Mouse (Mus musculus) regulatory T cell (primary cell): ENCODE measurements around the gene Slc9a9.
"Not testable (repeated sequence)": the region's sequence is repeated elsewhere in the genome, so short reads cannot be mapped to it uniquely, and the experiment has no call there.

Experiments used
- in situ Hi-C: fragments of 300-600 bp; cut with MboI, MseI; formaldehyde crosslinking; loops from one replicate; pipeline ENCODE4 v1.15.1; 2025; ENCODE audit warnings: high pct_unique_total_duplicates

The Slc9a9 gene

GRCm38 (mm10) chr9:94669791-94670577 lies at the start of gene Slc9a9:
TSS of gene Slc9a9 (plus strand) at chr9:94669909.
- in situ Hi-C loops, result loop anchor here (10.0 kb wide), 1 partner anchor 135 kb away; the partner anchor contains the start of gene 1190002N15Rik

- in situ Hi-C loops, result no loop called here
Measured at GRCm38 (mm10) chr9:94620342-94620741, 49.4 kb upstream of the Slc9a9 start.

- in situ Hi-C loops, result no loop called here
Measured at GRCm38 (mm10) chr9:94620846-94621245, 48.9 kb upstream of the Slc9a9 start.

GRCm38 (mm10) chr9:94621902-94622301 lies 47.8 kb upstream of the Slc9a9 start:
- in situ Hi-C loops, result no loop called here

GRCm38 (mm10) chr9:94626737-94627136 lies 43.0 kb upstream of the Slc9a9 start:
- in situ Hi-C loops, result no loop called here

GRCm38 (mm10) chr9:94628948-94629347 lies 40.8 kb upstream of the Slc9a9 start:
- in situ Hi-C loops, result no loop called here

- in situ Hi-C loops, result not testable (repeated sequence)
Measured at GRCm38 (mm10) chr9:94634275-94634674, 35.4 kb upstream of the Slc9a9 start.

- in situ Hi-C loops, result no loop called here
Measured at GRCm38 (mm10) chr9:94645631-94646030, 24.1 kb upstream of the Slc9a9 start.

GRCm38 (mm10) chr9:94647425-94647824 lies 22.3 kb upstream of the Slc9a9 start:
- in situ Hi-C loops, result no loop called here

GRCm38 (mm10) chr9:94649991-94650390 lies 19.7 kb upstream of the Slc9a9 start:
- in situ Hi-C loops, result no loop called here

GRCm38 (mm10) chr9:94653198-94653597 lies 16.5 kb upstream of the Slc9a9 start:
- in situ Hi-C loops, result no loop called here

- in situ Hi-C loops, result no loop called here
Measured at GRCm38 (mm10) chr9:94653827-94654226, 15.9 kb upstream of the Slc9a9 start.

- in situ Hi-C loops, result no loop called here
Measured at GRCm38 (mm10) chr9:94656265-94656664, 13.4 kb upstream of the Slc9a9 start.

- in situ Hi-C loops, result no loop called here
Measured at GRCm38 (mm10) chr9:94659401-94660152, 10.1 kb upstream of the Slc9a9 start.

GRCm38 (mm10) chr9:94661768-94662167 lies 7.9 kb upstream of the Slc9a9 start:
- in situ Hi-C loops, result no loop called here

- in situ Hi-C loops, result no loop called here
Measured at GRCm38 (mm10) chr9:94665248-94665647, 4.5 kb upstream of the Slc9a9 start.

- in situ Hi-C loops, result no loop called here
Measured at GRCm38 (mm10) chr9:94668589-94668988, 1.1 kb upstream of the Slc9a9 start.

- in situ Hi-C loops, result loop anchor here (10.0 kb wide), 1 partner anchor 136 kb away; the partner anchor contains the start of gene 1190002N15Rik
Measured at GRCm38 (mm10) chr9:94670704-94671103, 995 bp downstream of the Slc9a9 start.

GRCm38 (mm10) chr9:94674704-94675103 lies 5.0 kb downstream of the Slc9a9 start:
- in situ Hi-C loops, result loop anchor here (10.0 kb wide), 1 partner anchor 140 kb away; the partner anchor contains the start of gene 1190002N15Rik

- in situ Hi-C loops, result loop anchor here (10.0 kb wide), 1 partner anchor 143 kb away; the partner anchor contains the start of gene 1190002N15Rik
Measured at GRCm38 (mm10) chr9:94678021-94678655, 8.4 kb downstream of the Slc9a9 start.

GRCm38 (mm10) chr9:94680468-94681094 lies 10.9 kb downstream of the Slc9a9 start:
- in situ Hi-C loops, result no loop called here

GRCm38 (mm10) chr9:94681095-94681487 lies 11.4 kb downstream of the Slc9a9 start:
- in situ Hi-C loops, result no loop called here
